Mouse (Mus musculus) lung, embryonic 14.5 days (tissue): Measurements from ENCODE around the gene Olfr543. TPM values are rescaled to one million over a fixed set of nuclear protein-coding genes. Genes with fewer than 3 reads are reported as not detected.
A peak's percentile ranks its signal among the peaks of the same experiment; 100 is the strongest.
"Not testable (repeated sequence)": the region's sequence is repeated elsewhere in the genome, so short reads cannot be mapped to it uniquely, and the experiment has no call there.

Experiments used
- ATAC-seq: fragments of 200-750 bp; cut with Nextera tagmentation; 2 replicates; pipeline ENCODE4 v1.8.0; 2017; ENCODE audit warnings: mild to moderate bottlenecking, moderate TSS enrichment, moderate library complexity; ENCODE audit not compliant: insufficient read depth
- DNase-seq: peaks from one replicate; pipeline ENCODE4 v3.0.0-alpha.2; 2015
- H3K27ac ChIP-seq: fragments of 300-500 bp; sonication (generic); 2 replicates; pipeline ENCODE4 v1.5.1; 2014; ENCODE audit warnings: low read depth, mild to moderate bottlenecking, moderate library complexity
- H3K27me3 ChIP-seq: fragments of 300-500 bp; sonication (generic); 2 replicates; pipeline ENCODE4 v1.6.1; 2014; ENCODE audit warnings: low read length, control low read depth; ENCODE audit not compliant: insufficient read depth
- H3K36me3 ChIP-seq: fragments of 300-500 bp; sonication (generic); 2 replicates; pipeline ENCODE4 v1.6.1; 2014; ENCODE audit warnings: control low read depth; ENCODE audit not compliant: insufficient read depth
- H3K4me1 ChIP-seq: fragments of 300-500 bp; sonication (generic); 2 replicates; pipeline ENCODE4 v1.6.1; 2014; ENCODE audit warnings: antibody characterized with exemption, control low read depth; ENCODE audit not compliant: insufficient read depth
- H3K4me2 ChIP-seq: fragments of 300-500 bp; sonication (generic); 2 replicates; pipeline ENCODE4 v1.6.1; 2014; ENCODE audit warnings: mild to moderate bottlenecking
- H3K4me3 ChIP-seq: fragments of 300-500 bp; sonication (generic); 2 replicates; pipeline ENCODE4 v1.5.1; 2014; ENCODE audit warnings: low read depth, low read length
- H3K9ac ChIP-seq: fragments of 300-500 bp; sonication (generic); 2 replicates; pipeline ENCODE4 v1.6.1; 2014
- H3K9me3 ChIP-seq: fragments of 300-500 bp; sonication (generic); 2 replicates; pipeline ENCODE4 v1.6.1; 2016; ENCODE audit warnings: low read depth, low read length, control low read depth
- CTCF ChIP-seq: IDR thresholded peaks from 2 replicates; pipeline ENCODE4 v1.5.1; 2016; ENCODE audit warnings: antibody characterized with exemption, low read depth
- WGBS: fragments of 180-500 bp; shearing (Covaris S2); extraction: QIAGEN DNeasy Blood & Tissue Kit; methylation state at CpG from one replicate; pipeline ENCODE4 v1.1.7; 2014; 5-methylcytosine and 5-hydroxymethylcytosine counted together
- polyA plus RNA-seq: library from polyadenylated mRNA; unstranded; fragments of >200 nt; fragmentation: Nextera tagmentation; extraction: Ambion mirVana; gene quantifications from 2 replicates; pipeline ENCODE4 v1.2.1, GENCODE M21; 2014

Gene Olfr543
- polyA plus RNA-seq, 1 experiment from 2014 or later, result 0.37 TPM

- Histone ChIP-seq H3K36me3 (no peaks in the 10 kb centered on the region), H3K27ac (no peak overlapping the region), H3K4me2 (no peak overlapping the region), H3K9me3 (no peaks in the 10 kb centered on the region), H3K9ac (no peak overlapping the region), H3K27me3 (no peaks in the 10 kb centered on the region; the same call in 1 of the 2 replicates), H3K4me3 (no peak overlapping the region), H3K4me1 (no peaks in the 10 kb centered on the region)
- no peak for TF ChIP-seq CTCF
- no peak for ATAC-seq
- DNase-seq, result no peak
- 82% methylated on average over 7 of the region's 7 CpGs for WGBS
These were observed 28.2 kb upstream of the Olfr543 start for GRCm38 (mm10) chr7:102509726-102510125.

GRCm38 (mm10) chr7:102508666-102509065, 27.2 kb upstream of the Olfr543 start:
- TF ChIP-seq CTCF, result no peak
- no peaks in the 10 kb centered on the region; the same call in 1 of the 2 replicates for H3K27me3 ChIP-seq
- no peak overlapping the region for H3K4me3 ChIP-seq
- DNase-seq, result no peak
- WGBS, result 88% methylated on average over 6 of the region's 6 CpGs
- no peak overlapping the region for H3K27ac ChIP-seq
- no peaks in the 10 kb centered on the region for H3K9me3 ChIP-seq
- no peaks in the 10 kb centered on the region for H3K36me3 ChIP-seq
- no peak for ATAC-seq
- no peak overlapping the region for H3K4me2 ChIP-seq
- no peak overlapping the region for H3K9ac ChIP-seq
- no peaks in the 10 kb centered on the region for H3K4me1 ChIP-seq

- TF ChIP-seq CTCF, result no peak
- H3K36me3 ChIP-seq, result no peaks in the 10 kb centered on the region
- no peaks in the 10 kb centered on the region; the same call in 1 of the 2 replicates for H3K27me3 ChIP-seq
- H3K9me3 ChIP-seq, result no peaks in the 10 kb centered on the region
- 86% methylated on average over 9 of the region's 9 CpGs for WGBS
- DNase-seq (no peak), ATAC-seq (no peak)
- no peak overlapping the region for H3K4me3 ChIP-seq
- H3K4me2 ChIP-seq, result no peak overlapping the region
- H3K27ac ChIP-seq, result no peak overlapping the region
- no peaks in the 10 kb centered on the region for H3K4me1 ChIP-seq
- H3K9ac ChIP-seq, result no peak overlapping the region
These were observed 26.6 kb upstream of the Olfr543 start for GRCm38 (mm10) chr7:102508066-102508465.

- Histone ChIP-seq H3K4me2 (no peak overlapping the region), H3K9me3 (no peaks in the 10 kb centered on the region), H3K9ac (no peak overlapping the region), H3K27ac (no peak overlapping the region), H3K27me3 (no peaks in the 10 kb centered on the region), H3K4me3 (no peak overlapping the region), H3K36me3 (no peaks in the 10 kb centered on the region), H3K4me1 (no peaks in the 10 kb centered on the region)
- ATAC-seq (peak; percentile 85), DNase-seq (peak; percentile 85)
- peak; percentile 87 for TF ChIP-seq CTCF
- WGBS, result 47% methylated on average over 3 of the region's 3 CpGs
These were observed 25.4 kb upstream of the Olfr543 start for GRCm38 (mm10) chr7:102506848-102507247.

- no peak for TF ChIP-seq CTCF
- ATAC-seq, result no peak
- H3K36me3 ChIP-seq, result no peaks in the 10 kb centered on the region
- H3K27me3 ChIP-seq, result no peaks in the 10 kb centered on the region
- no peak overlapping the region for H3K27ac ChIP-seq
- H3K9me3 ChIP-seq, result no peaks in the 10 kb centered on the region
- no peak overlapping the region for H3K4me2 ChIP-seq
- no peak for DNase-seq
- no peak overlapping the region for H3K4me3 ChIP-seq
- no peak overlapping the region for H3K9ac ChIP-seq
- WGBS, result 62% methylated on average over 5 of the region's 5 CpGs
- no peaks in the 10 kb centered on the region for H3K4me1 ChIP-seq
These were observed 20.5 kb upstream of the Olfr543 start for GRCm38 (mm10) chr7:102501986-102502385.

GRCm38 (mm10) chr7:102499473-102499872, 18.0 kb upstream of the Olfr543 start, which contains the start of gene Olfr545:
Gene Olfr545, minus strand, starts transcription at chr7:102499573.
- H3K4me2 ChIP-seq, result no peak within 1 kb of the TSS
- no peak within 1 kb of the TSS for H3K4me3 ChIP-seq
- H3K27ac ChIP-seq, result no peak within 1 kb of the TSS
- no peak for ATAC-seq
- WGBS, result 66% methylated on average over 3 of the region's 3 CpGs
- no peak within 1 kb of the TSS for H3K9ac ChIP-seq
- no peaks in the 10 kb centered on the region for H3K27me3 ChIP-seq
- H3K9me3 ChIP-seq, result no peaks in the 10 kb centered on the region
- no peak for DNase-seq
- no peaks in the 10 kb centered on the region for H3K36me3 ChIP-seq
- H3K4me1 ChIP-seq, result no peaks in the 10 kb centered on the region
- no peak for TF ChIP-seq CTCF

- not testable (repeated sequence) for H3K9me3 ChIP-seq, H3K4me2 ChIP-seq, H3K4me3 ChIP-seq, H3K36me3 ChIP-seq, H3K27me3 ChIP-seq, H3K4me1 ChIP-seq, ATAC-seq, H3K9ac ChIP-seq, H3K27ac ChIP-seq, DNase-seq
- 41% methylated on average over 7 of the region's 7 CpGs for WGBS
These were observed 12.9 kb upstream of the Olfr543 start for GRCm38 (mm10) chr7:102494416-102494815.

- WGBS, result 50% methylated on average over 1 of the region's 1 CpGs
- no peak for TF ChIP-seq CTCF
- DNase-seq, result no peak
- Histone ChIP-seq H3K4me1 (no peaks in the 10 kb centered on the region), H3K9me3 (no peaks in the 10 kb centered on the region), H3K27me3 (no peaks in the 10 kb centered on the region), H3K9ac (no peak within 1 kb of the TSS), H3K4me3 (no peak within 1 kb of the TSS), H3K36me3 (no peaks in the 10 kb centered on the region), H3K27ac (no peak within 1 kb of the TSS), H3K4me2 (no peak within 1 kb of the TSS)
- ATAC-seq, result no peak
These were observed 6.7 kb upstream of the Olfr543 start, which contains the start of gene Olfr544 for GRCm38 (mm10) chr7:102488161-102488560. Gene Olfr544, minus strand, starts transcription at chr7:102488313.
